Mouse (Mus musculus): ENCODE results near the gene Rbl1. TPM values are rescaled to one million over a fixed set of nuclear protein-coding genes. Genes with fewer than 3 reads are reported as not detected.

The Rbl1 gene
- total and polyA plus RNA-seq, 3 experiments, result 14.9 to 27.4 (median 21.9) TPM

DNA sequence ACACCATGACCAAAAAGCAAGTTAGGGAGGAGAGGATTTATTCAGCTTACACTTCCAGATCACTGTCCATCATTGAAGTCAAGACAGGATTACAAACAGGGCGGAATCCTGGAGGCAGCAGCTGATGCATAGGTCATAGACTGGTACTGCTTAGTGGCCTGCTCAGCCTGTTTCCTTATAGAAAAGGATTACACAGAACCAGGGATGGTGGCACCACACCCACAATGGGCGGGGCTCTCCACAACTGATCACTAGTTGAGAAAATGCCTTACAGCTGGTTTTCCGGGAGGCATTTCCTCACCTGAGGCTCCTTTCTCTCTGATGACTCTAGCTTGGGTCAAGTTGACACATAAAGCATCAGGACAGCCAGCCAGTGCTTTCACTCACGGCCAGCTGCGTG lies 55.9 kb downstream of the Rbl1 start:
- no peaks in the 10 kb centered on the region for H3K79me2 ChIP-seq (replicated peaks; ENCODE audit: control insufficient read depth, extremely low read depth, insufficient read depth, poor library complexity, severe bottlenecking)
- DNase-seq (ENCODE audit: extremely low read depth), result no peak
- H3K9me3 ChIP-seq (replicated peaks; ENCODE audit: low read length), result no peaks in the 10 kb centered on the region
- 0 out of 4 replicates have a peak, but pooled peaks cover 0 to 5% of the 10 kb centered on the region in 2 experiments for H3K4me1 ChIP-seq (ENCODE audit: control insufficient read depth in 1 of 2, insufficient read depth in 2 of 2)
- peaks cover 48 to 81% of the 10 kb centered on the region in 2 experiments for H3K36me3 ChIP-seq (replicated peaks in 1 of 2; ENCODE audit: control insufficient read depth in 1 of 2, insufficient read depth in 1 of 2, low read length in 1 of 2)
- no peak for TF ChIP-seq ZMIZ1 (IDR thresholded peaks at IDR 0.05; ENCODE audit: low read depth, low read length)
- TF ChIP-seq POLR2AphosphoS2 (IDR thresholded peaks at IDR 0.05; ENCODE audit: low read depth, low read length), result no peak
- no peak for TF ChIP-seq RCOR1 (conservative IDR thresholded peaks at IDR 0.05; ENCODE audit: low read depth, low read length)
- no peak for TF ChIP-seq USF2 (conservative IDR thresholded peaks at IDR 0.05; ENCODE audit: low read depth, low read length)
- TF ChIP-seq HCFC1 (IDR thresholded peaks at IDR 0.05; ENCODE audit: low read depth, low read length), result no peak
- TF ChIP-seq USF1 (IDR thresholded peaks at IDR 0.05; ENCODE audit: low read depth, low read length), result no peak
- TF ChIP-seq ZKSCAN1 (IDR thresholded peaks at IDR 0.05; ENCODE audit: borderline replicate concordance, low read depth, low read length), result no peak
- TF ChIP-seq NELFE (IDR thresholded peaks at IDR 0.05; ENCODE audit: low read depth, low read length), result no peak
- no peak for TF ChIP-seq E2F4 (IDR thresholded peaks at IDR 0.05; ENCODE audit: insufficient replicate concordance, low read depth, low read length)
- TF ChIP-seq MAX (IDR thresholded peaks at IDR 0.05; ENCODE audit: low read length), result no peak
- TF ChIP-seq UBTF (IDR thresholded peaks at IDR 0.05; ENCODE audit: low read depth, low read length), result no peak
- no peak for TF ChIP-seq JUN (IDR thresholded peaks at IDR 0.05; ENCODE audit: insufficient read depth, low read depth, low read length)
- H3K27ac ChIP-seq (ENCODE audit: insufficient read depth, low read depth), result no peak overlapping the region
- in situ Hi-C loops (cut with MboI; ENCODE audit: low pct_ligation_motif_present, low pct_unique_long_range_greater_than_20kb, low sequenced_read_pairs), result loop anchor here (25.0 kb wide), 1 partner anchor 414 kb away; the partner anchor contains the start of genes Blcap and Nnat
- H3K27me3 ChIP-seq (replicated peaks), result no peaks in the 10 kb centered on the region
- dilution Hi-C loops (cut with MboI; ENCODE audit: extremely low pct_ligation_motif_present, extremely low pct_unique_long_range_greater_than_20kb, low sequenced_read_pairs), result no loop called here
- H3K9ac ChIP-seq (ENCODE audit: insufficient read depth, low read depth), result no peak overlapping the region
- no peak overlapping the region for H3K4me3 ChIP-seq (replicated peaks in 1 of 3; ENCODE audit: low read depth in 2 of 3, low read length in 2 of 3, poor library complexity in 1 of 3)
- no peak overlapping the region for H3K4me2 ChIP-seq (ENCODE audit: insufficient read depth, low read depth, poor library complexity, severe bottlenecking)

DNA sequence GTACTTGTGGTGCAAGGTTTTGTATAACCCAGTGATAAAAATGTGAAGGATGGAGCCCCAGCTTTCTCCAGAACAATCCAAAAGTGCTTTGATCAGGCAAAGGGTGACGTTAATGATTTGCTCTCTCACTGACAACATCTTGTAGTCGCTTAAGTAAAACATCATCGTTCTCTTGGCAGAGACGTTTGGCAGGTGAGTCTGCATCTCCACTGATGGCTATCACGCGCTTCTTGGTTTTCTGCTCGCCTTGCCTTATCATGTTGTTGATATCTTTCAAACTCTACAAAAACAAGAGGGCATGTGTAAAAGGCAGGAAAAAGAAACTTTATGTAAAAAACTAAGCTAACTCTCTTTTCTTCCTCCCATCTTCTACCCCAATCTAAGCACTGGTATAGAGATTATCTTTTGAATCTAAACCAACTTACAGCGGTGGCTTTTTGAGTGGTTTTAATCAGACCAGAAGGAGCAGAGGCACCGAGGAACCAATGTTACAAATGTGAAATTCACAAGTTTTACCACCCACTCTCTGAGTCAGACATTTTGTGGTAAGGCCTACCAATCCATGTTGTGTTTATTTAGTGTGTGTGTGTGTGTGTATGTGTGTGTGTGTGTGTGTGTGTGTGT lies 56.8 kb downstream of the Rbl1 start:
- in situ Hi-C loops (cut with MboI; ENCODE audit: low pct_ligation_motif_present, low pct_unique_long_range_greater_than_20kb, low sequenced_read_pairs), result loop anchor here (25.0 kb wide), 1 partner anchor 415 kb away; the partner anchor contains the start of genes Blcap and Nnat
- H3K27ac ChIP-seq (ENCODE audit: insufficient read depth, low read depth), result no peak overlapping the region
- H3K79me2 ChIP-seq (replicated peaks; ENCODE audit: control insufficient read depth, extremely low read depth, insufficient read depth, poor library complexity, severe bottlenecking), result no peaks in the 10 kb centered on the region
- no peaks in the 10 kb centered on the region for H3K9me3 ChIP-seq (replicated peaks; ENCODE audit: low read length)
- no peaks in the 10 kb centered on the region for H3K27me3 ChIP-seq (replicated peaks)
- dilution Hi-C loops (cut with MboI; ENCODE audit: extremely low pct_ligation_motif_present, extremely low pct_unique_long_range_greater_than_20kb, low sequenced_read_pairs), result no loop called here
- no peak for TF ChIP-seq CHD2 (IDR thresholded peaks at IDR 0.05; ENCODE audit: low read length)
- TF ChIP-seq ZKSCAN1 (IDR thresholded peaks at IDR 0.05; ENCODE audit: borderline replicate concordance, low read depth, low read length), result no peak
- TF ChIP-seq UBTF (IDR thresholded peaks at IDR 0.05; ENCODE audit: low read depth, low read length), result no peak
- TF ChIP-seq USF2 (conservative IDR thresholded peaks at IDR 0.05; ENCODE audit: low read depth, low read length), result no peak
- no peak for TF ChIP-seq PAX5 (IDR thresholded peaks at IDR 0.05; ENCODE audit: low read length)
- TF ChIP-seq GABPA (IDR thresholded peaks at IDR 0.05; ENCODE audit: insufficient replicate concordance, low read depth, low read length), result no peak
- no peak for TF ChIP-seq NRF1 (IDR thresholded peaks at IDR 0.05; ENCODE audit: low read depth, low read length)
- TF ChIP-seq MAZ (IDR thresholded peaks at IDR 0.05; ENCODE audit: low read depth, low read length), result no peak
- DNase-seq (ENCODE audit: extremely low read depth), result no peak
- H3K9ac ChIP-seq (ENCODE audit: insufficient read depth, low read depth), result no peak overlapping the region
- H3K4me1 ChIP-seq (ENCODE audit: control insufficient read depth in 1 of 2, insufficient read depth in 2 of 2), result 0 out of 4 replicates have a peak, but pooled peaks cover 0 to 5% of the 10 kb centered on the region in 2 experiments
- no peak overlapping the region for H3K4me2 ChIP-seq (ENCODE audit: insufficient read depth, low read depth, poor library complexity, severe bottlenecking)
- no peak overlapping the region for H3K4me3 ChIP-seq (replicated peaks in 1 of 3; ENCODE audit: low read depth in 2 of 3, low read length in 2 of 3, poor library complexity in 1 of 3)
- peaks cover 48 to 76% of the 10 kb centered on the region in 2 experiments for H3K36me3 ChIP-seq (replicated peaks in 1 of 2; ENCODE audit: control insufficient read depth in 1 of 2, insufficient read depth in 1 of 2, low read length in 1 of 2)

All from CH12.LX (cell line).